Mouse (Mus musculus) stomach, postnatal 0 days (tissue): ENCODE data around the gene Cd63.

Experiments used
- CTCF ChIP-seq: IDR thresholded peaks from 2 replicates; pipeline ENCODE4 v1.5.1; 2016; ENCODE audit warnings: antibody characterized with exemption, low read depth, mild to moderate bottlenecking, moderate library complexity
- EP300 ChIP-seq: optimal IDR thresholded peaks from 2 replicates; pipeline ENCODE3; 2016; ENCODE audit warnings: antibody characterized with exemption

DNA sequence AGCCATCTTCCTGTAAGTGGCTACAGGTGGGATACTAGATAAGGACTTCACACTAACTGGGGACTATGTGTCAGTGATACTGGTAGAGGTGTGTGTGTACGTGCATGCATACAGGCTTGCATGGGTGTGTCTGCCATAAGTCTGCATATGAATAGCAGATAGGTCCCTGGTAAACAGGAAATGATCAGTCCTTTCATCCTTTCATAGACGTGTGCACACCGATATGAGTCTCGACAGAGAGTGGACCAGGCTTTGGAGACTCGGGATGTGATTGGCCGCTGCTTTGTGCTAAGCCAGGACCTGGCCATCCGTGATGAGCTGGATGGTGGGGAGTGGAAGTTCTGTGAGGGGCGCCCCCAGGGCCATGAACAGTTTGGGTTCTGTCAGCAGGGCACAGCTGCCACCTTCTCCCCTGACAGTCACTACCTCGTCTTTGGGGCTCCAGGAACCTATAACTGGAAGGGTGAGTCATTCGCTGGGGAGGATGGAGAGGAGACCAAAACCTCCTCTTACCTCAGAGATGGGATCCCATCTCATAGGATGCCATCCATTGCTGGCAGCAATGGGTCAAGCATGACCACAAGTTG, 39.8 kb downstream of the Cd63 start:
- TF ChIP-seq EP300 (no peak), CTCF (no peak)
